Mouse (Mus musculus) induced T-regulatory cell, adult 2 months (primary cell): ENCODE data around the gene Fut11.

Experiments used
- DNase-seq: peaks from one replicate; pipeline ENCODE4 v3.0.0-alpha.2; 2012; ENCODE audit warnings: low read depth

Gene Fut11

GRCm38 (mm10) chr14:20694884-20695760 lies at the start of gene Fut11:
Gene Fut11, plus strand, starts transcription at chr14:20694968.
- DNase-seq = peak; percentile 92

GRCm38 (mm10) chr14:20645547-20645946 lies 49.2 kb upstream of the Fut11 start:
- DNase-seq = no peak

- DNase-seq = no peak
Observed at GRCm38 (mm10) chr14:20646381-20646780, 48.4 kb upstream of the Fut11 start.

- no peak for DNase-seq
Observed at GRCm38 (mm10) chr14:20651000-20651399, 43.8 kb upstream of the Fut11 start.

- DNase-seq = no peak
Observed at GRCm38 (mm10) chr14:20651722-20652256, 43.0 kb upstream of the Fut11 start.

GRCm38 (mm10) chr14:20654690-20655421 lies 39.9 kb upstream of the Fut11 start:
- DNase-seq = no peak

- no peak for DNase-seq
Observed at GRCm38 (mm10) chr14:20655731-20656130, 39.0 kb upstream of the Fut11 start.

- no peak for DNase-seq
Observed at GRCm38 (mm10) chr14:20656361-20656760, 38.4 kb upstream of the Fut11 start, which contains the start of gene Myoz1. Gene Myoz1, minus strand, starts transcription at chr14:20656540.

- peak; percentile 71 for DNase-seq
Observed at GRCm38 (mm10) chr14:20658326-20658725, 36.4 kb upstream of the Fut11 start.

GRCm38 (mm10) chr14:20658902-20659301 lies 35.9 kb upstream of the Fut11 start:
- DNase-seq = no peak

GRCm38 (mm10) chr14:20659687-20660086 lies 35.1 kb upstream of the Fut11 start:
- no peak for DNase-seq

GRCm38 (mm10) chr14:20660827-20661660 lies 33.7 kb upstream of the Fut11 start:
- peak; percentile 99 for DNase-seq

- DNase-seq = no peak
Observed at GRCm38 (mm10) chr14:20661661-20662331, 33.0 kb upstream of the Fut11 start.

- DNase-seq = no peak
Observed at GRCm38 (mm10) chr14:20662740-20663139, 32.0 kb upstream of the Fut11 start.

GRCm38 (mm10) chr14:20663601-20664000 lies 31.2 kb upstream of the Fut11 start:
- no peak for DNase-seq

GRCm38 (mm10) chr14:20664436-20664835 lies 30.3 kb upstream of the Fut11 start:
- no peak for DNase-seq

GRCm38 (mm10) chr14:20667469-20667868 lies 27.3 kb upstream of the Fut11 start:
- no peak for DNase-seq

GRCm38 (mm10) chr14:20668154-20668810 lies 26.5 kb upstream of the Fut11 start, which contains the start of gene Synpo2l:
Gene Synpo2l, minus strand, starts transcription at chr14:20668354.
- no peak for DNase-seq

GRCm38 (mm10) chr14:20672990-20673389 lies 21.8 kb upstream of the Fut11 start:
- peak; percentile 80 for DNase-seq

GRCm38 (mm10) chr14:20673735-20674063 lies 21.1 kb upstream of the Fut11 start:
- DNase-seq = no peak
